Mouse (Mus musculus): ENCODE measurements around the gene Ldlrad3.

Ldlrad3 gene

GRCm38 (mm10) chr2:101905534-101906378 is 280.4 kb downstream of the Ldlrad3 start:
- peak; percentile 21 for DNase-seq (ENCODE audit: low spot score)

- DNase-seq (ENCODE audit: low spot score) = no peak
Observed at GRCm38 (mm10) chr2:101902196-101902595, 284.0 kb downstream of the Ldlrad3 start.
